Mouse (Mus musculus) intestine, embryonic 16.5 days (tissue): Measurements from ENCODE around the gene Cd83. TPM values are rescaled to one million over a fixed set of nuclear protein-coding genes. Genes with fewer than 3 reads are reported as not detected.

Experiments used
- ATAC-seq: fragments of 200-750 bp; cut with Nextera tagmentation; 2 replicates; pipeline ENCODE4 v1.8.0; 2017; ENCODE audit warnings: moderate TSS enrichment, moderate library complexity
- H3K27ac ChIP-seq: fragments of 300-500 bp; sonication (generic); 2 replicates; pipeline ENCODE4 v1.5.1; 2014; ENCODE audit warnings: mild to moderate bottlenecking, low read length
- H3K27me3 ChIP-seq: fragments of 300-500 bp; sonication (generic); replicated peaks from 2 replicates; pipeline ENCODE4 v1.6.1; 2014; ENCODE audit warnings: low read length, control low read depth, mixed read lengths; ENCODE audit not compliant: control insufficient read depth, insufficient read depth
- H3K36me3 ChIP-seq: fragments of 300-500 bp; sonication (generic); 2 replicates; pipeline ENCODE4 v1.6.1; 2014; ENCODE audit warnings: low read length, control low read depth; ENCODE audit not compliant: control insufficient read depth, insufficient read depth
- H3K4me1 ChIP-seq: fragments of 300-500 bp; sonication (generic); 2 replicates; pipeline ENCODE4 v1.6.1; 2014; ENCODE audit warnings: low read length, control low read depth, mixed read lengths; ENCODE audit not compliant: control insufficient read depth, insufficient read depth
- H3K4me2 ChIP-seq: fragments of 300-500 bp; sonication (generic); 2 replicates; pipeline ENCODE4 v1.6.1; 2014; ENCODE audit warnings: low read depth, low read length, control low read depth
- H3K4me3 ChIP-seq: fragments of 300-500 bp; sonication (generic); 2 replicates; pipeline ENCODE4 v1.5.1; 2014; ENCODE audit warnings: mild to moderate bottlenecking, low read length
- H3K9ac ChIP-seq: fragments of 300-500 bp; sonication (generic); 2 replicates; pipeline ENCODE4 v1.6.1; 2014; ENCODE audit warnings: low read depth, low read length
- H3K9me3 ChIP-seq: fragments of 300-500 bp; sonication (generic); 2 replicates; pipeline ENCODE4 v1.6.1; 2016; ENCODE audit warnings: low read length, control low read depth; ENCODE audit not compliant: control insufficient read depth
- WGBS: fragments of 180-500 bp; shearing (Covaris S2); extraction: QIAGEN DNeasy Blood & Tissue Kit; methylation state at CpG from one replicate; pipeline ENCODE4 v1.1.7; 2014; 5-methylcytosine and 5-hydroxymethylcytosine counted together
- polyA plus RNA-seq: library from polyadenylated mRNA; unstranded; fragments of >200 nt; fragmentation: Nextera tagmentation; extraction: Ambion mirVana; gene quantifications from 2 replicates; pipeline ENCODE4 v1.2.1, GENCODE M21; 2015

Cd83 gene
- polyA plus RNA-seq, 1 experiment from 2014 or later, result 9.6 TPM

DNA sequence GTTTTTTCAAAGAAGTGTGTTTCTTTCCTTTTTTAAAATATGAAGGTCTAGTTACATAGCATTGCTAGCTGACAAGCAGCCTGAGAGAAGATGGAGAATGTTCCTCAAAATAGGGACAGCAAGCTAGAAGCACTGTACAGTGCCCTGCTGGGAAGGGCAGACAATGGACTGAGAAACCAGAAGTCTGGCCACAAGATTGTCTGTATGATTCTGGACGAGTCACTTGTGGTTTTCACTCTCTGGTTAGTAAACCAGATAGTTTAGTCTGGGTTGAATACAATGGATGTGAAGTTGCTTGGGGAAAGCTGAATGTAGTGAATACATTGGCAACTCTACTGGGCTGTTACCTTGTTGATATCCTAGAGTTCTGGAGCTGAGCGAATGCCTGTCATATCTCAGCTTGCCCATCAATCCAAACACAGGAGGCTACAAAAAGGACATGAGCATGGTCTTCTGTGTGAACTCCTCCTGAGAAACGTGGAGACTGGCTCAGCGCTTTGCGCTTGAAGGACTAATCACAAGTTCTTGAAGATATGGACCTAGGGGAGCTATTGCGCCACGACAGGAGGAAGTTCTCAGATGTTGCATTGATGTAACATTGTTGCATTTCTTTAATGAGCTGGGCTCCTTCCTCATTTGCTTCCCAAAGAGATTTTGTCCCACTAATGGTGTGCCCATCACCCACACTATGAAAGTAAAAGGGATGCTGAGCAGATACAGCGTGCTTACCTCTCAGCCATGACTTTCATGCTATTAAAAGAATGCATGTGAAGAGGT, 18.0 kb downstream of the Cd83 start:
- no peaks in the 10 kb centered on the region for H3K4me1 ChIP-seq
- no peak overlapping the region for H3K4me2 ChIP-seq
- no peaks in the 10 kb centered on the region for H3K36me3 ChIP-seq
- no peak overlapping the region for H3K27ac ChIP-seq
- no peaks in the 10 kb centered on the region for H3K9me3 ChIP-seq
- no peaks in the 10 kb centered on the region for H3K27me3 ChIP-seq
- no peak overlapping the region for H3K9ac ChIP-seq
- no peak overlapping the region for H3K4me3 ChIP-seq
- WGBS, result 83% methylated on average over 8 of the region's 8 CpGs
- ATAC-seq, result no peak

GRCm38 (mm10) chr13:43804648-43805047, 20.1 kb downstream of the Cd83 start:
- Histone ChIP-seq H3K4me2 (no peak overlapping the region), H3K27ac (no peak overlapping the region), H3K36me3 (no peaks in the 10 kb centered on the region), H3K9ac (no peak overlapping the region), H3K27me3 (no peaks in the 10 kb centered on the region), H3K4me1 (no peaks in the 10 kb centered on the region), H3K4me3 (no peak overlapping the region), H3K9me3 (no peaks in the 10 kb centered on the region)
- WGBS, result 94% methylated on average over 3 of the region's 3 CpGs
- ATAC-seq, result no peak

DNA sequence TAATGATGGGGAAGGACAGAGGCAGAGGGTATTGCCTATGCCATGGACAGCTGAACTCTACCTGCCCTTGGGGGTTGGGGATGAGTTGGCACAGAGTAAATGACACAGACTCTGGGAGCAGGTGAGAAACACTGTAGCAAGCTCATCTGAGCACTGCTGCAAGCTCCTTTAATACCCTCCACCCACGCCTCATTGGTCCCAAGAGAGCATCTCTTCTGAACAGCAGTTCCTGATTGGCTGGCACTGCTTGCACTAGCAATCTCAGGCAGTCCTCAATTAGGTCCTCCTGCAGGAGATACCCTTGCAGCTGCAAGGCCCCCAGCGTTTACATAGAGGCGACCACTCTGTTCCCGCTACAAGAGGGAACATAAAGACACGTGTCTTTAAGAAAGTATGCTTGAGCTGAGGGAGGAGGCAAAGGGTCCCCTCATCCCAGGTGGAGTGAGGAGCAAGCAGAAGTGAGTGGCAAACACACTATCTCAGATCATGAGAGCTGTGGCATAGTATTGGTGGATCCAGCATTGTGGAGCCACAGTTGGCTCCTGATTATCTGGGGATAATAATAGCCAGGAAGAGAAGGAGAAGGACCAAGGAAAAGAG, 20.7 kb downstream of the Cd83 start:
- Histone ChIP-seq H3K4me2 (no peak overlapping the region), H3K4me1 (no peaks in the 10 kb centered on the region), H3K36me3 (no peaks in the 10 kb centered on the region), H3K4me3 (no peak overlapping the region), H3K27me3 (no peaks in the 10 kb centered on the region), H3K9ac (no peak overlapping the region), H3K27ac (no peak overlapping the region), H3K9me3 (no peaks in the 10 kb centered on the region)
- no peak for ATAC-seq
- 83% methylated on average over 5 of the region's 5 CpGs for WGBS

- ATAC-seq, result no peak
Measured at GRCm38 (mm10) chr13:43806371-43807271, 22.0 kb downstream of the Cd83 start.

GRCm38 (mm10) chr13:43807272-43807675, 22.7 kb downstream of the Cd83 start:
- no peak overlapping the region for H3K27ac ChIP-seq
- H3K36me3 ChIP-seq, result no peaks in the 10 kb centered on the region
- no peak overlapping the region for H3K4me3 ChIP-seq
- H3K27me3 ChIP-seq, result no peaks in the 10 kb centered on the region
- ATAC-seq, result no peak
- H3K4me1 ChIP-seq, result no peaks in the 10 kb centered on the region
- WGBS, result 79% methylated on average over 3 of the region's 3 CpGs
- H3K9ac ChIP-seq, result no peak overlapping the region
- H3K4me2 ChIP-seq, result no peak overlapping the region
- H3K9me3 ChIP-seq, result no peaks in the 10 kb centered on the region

More at GRCm38 (mm10) chr13:43806371-43807271, 22.0 kb downstream of the Cd83 start:
- H3K27ac ChIP-seq, result no peak overlapping the region
- H3K4me2 ChIP-seq, result no peak overlapping the region
- H3K9me3 ChIP-seq, result no peaks in the 10 kb centered on the region
- no peaks in the 10 kb centered on the region for H3K36me3 ChIP-seq
- H3K4me1 ChIP-seq, result no peaks in the 10 kb centered on the region
- 66% methylated on average over 14 of the region's 14 CpGs for WGBS
- H3K9ac ChIP-seq, result no peak overlapping the region
- H3K4me3 ChIP-seq, result no peak overlapping the region
- no peaks in the 10 kb centered on the region for H3K27me3 ChIP-seq

GRCm38 (mm10) chr13:43810621-43811020, 26.0 kb downstream of the Cd83 start:
- no peak for ATAC-seq
- no peak overlapping the region for H3K4me3 ChIP-seq
- H3K9ac ChIP-seq, result no peak overlapping the region
- no peaks in the 10 kb centered on the region for H3K9me3 ChIP-seq
- no peak overlapping the region for H3K27ac ChIP-seq
- no peaks in the 10 kb centered on the region for H3K27me3 ChIP-seq
- H3K4me2 ChIP-seq, result no peak overlapping the region
- 80% methylated on average over 6 of the region's 6 CpGs for WGBS
- no peaks in the 10 kb centered on the region for H3K4me1 ChIP-seq
- no peaks in the 10 kb centered on the region for H3K36me3 ChIP-seq

DNA sequence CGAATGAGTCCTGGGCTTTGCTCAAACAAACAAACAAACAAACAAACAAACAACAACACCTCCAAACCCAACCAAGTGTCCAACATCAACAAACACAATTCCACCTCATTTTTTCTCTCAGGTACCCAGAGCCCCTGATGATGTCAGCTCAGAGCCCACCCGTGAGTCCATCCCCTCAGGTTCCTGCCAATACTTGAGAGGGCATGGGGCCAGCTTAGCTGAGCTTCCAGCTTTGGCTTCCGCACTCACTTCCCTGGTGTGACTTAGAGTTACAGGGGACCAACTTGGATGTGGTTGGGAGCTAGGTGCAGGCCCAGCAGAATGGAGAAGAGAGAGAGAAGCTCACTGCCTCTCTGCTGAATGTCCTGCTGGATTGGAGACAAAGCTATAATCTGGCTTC, 27.3 kb downstream of the Cd83 start:
- no peak overlapping the region for H3K4me2 ChIP-seq
- no peaks in the 10 kb centered on the region for H3K36me3 ChIP-seq
- no peak overlapping the region for H3K9ac ChIP-seq
- H3K4me3 ChIP-seq, result no peak overlapping the region
- ATAC-seq, result no peak
- no peaks in the 10 kb centered on the region for H3K4me1 ChIP-seq
- no peaks in the 10 kb centered on the region for H3K9me3 ChIP-seq
- WGBS, result 86% methylated on average over 3 of the region's 3 CpGs
- H3K27me3 ChIP-seq, result no peaks in the 10 kb centered on the region
- H3K27ac ChIP-seq, result no peak overlapping the region

DNA sequence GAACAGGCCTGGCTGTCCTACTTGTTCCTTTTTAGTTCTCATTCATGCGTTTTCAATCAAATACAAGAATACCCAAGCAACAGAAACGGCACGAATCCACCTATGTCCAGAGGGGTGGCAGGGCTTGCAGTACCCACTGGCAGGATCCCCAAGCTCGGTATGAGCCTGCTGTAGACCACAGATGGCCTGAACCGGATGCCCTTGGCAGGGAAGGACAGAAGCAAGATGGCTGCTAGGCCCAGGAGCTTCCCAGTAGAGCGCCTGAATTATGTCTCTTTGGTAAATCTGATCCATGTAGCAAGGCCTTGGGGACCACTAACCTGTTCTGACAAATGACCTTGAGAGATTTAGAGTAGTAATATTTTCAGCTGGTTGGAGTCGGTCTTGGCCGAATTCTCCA, 28.9 kb downstream of the Cd83 start:
- no peaks in the 10 kb centered on the region for H3K9me3 ChIP-seq
- no peak for ATAC-seq
- 90% methylated on average over 8 of the region's 8 CpGs for WGBS
- no peaks in the 10 kb centered on the region for H3K36me3 ChIP-seq
- H3K9ac ChIP-seq, result no peak overlapping the region
- H3K27me3 ChIP-seq, result no peaks in the 10 kb centered on the region
- H3K4me2 ChIP-seq, result no peak overlapping the region
- H3K4me3 ChIP-seq, result no peak overlapping the region
- no peak overlapping the region for H3K27ac ChIP-seq
- no peaks in the 10 kb centered on the region for H3K4me1 ChIP-seq

DNA sequence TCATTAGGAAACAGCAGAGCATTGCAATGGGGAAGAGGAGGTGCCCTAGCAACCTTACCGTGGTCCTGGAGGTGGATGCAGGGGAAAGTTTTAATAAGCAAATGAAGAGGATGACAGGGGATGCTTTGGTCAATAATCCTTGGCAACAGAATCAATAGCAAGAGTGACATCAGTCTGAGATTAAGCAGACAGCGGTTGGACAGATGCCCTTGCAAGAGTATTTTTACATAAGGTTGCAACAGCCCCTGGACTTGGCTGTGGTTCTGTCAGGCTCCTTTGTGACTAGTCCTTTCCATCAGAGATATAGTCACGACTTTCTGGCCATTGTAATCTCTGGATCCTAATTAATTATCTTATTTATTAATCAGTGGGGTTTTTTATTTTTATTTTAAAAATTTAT, 32.9 kb downstream of the Cd83 start:
- no peaks in the 10 kb centered on the region for H3K36me3 ChIP-seq
- H3K27ac ChIP-seq, result no peak overlapping the region
- peaks cover 3% of the 10 kb centered on the region; the same call in 1 of the 2 replicates for H3K4me1 ChIP-seq
- H3K27me3 ChIP-seq, result no peaks in the 10 kb centered on the region
- WGBS, result 76% methylated on average over 3 of the region's 3 CpGs
- H3K4me3 ChIP-seq, result no peak overlapping the region
- ATAC-seq, result no peak
- H3K9ac ChIP-seq, result no peak overlapping the region
- H3K4me2 ChIP-seq, result no peak overlapping the region
- H3K9me3 ChIP-seq, result no peaks in the 10 kb centered on the region
